Comparison of ENCODE assay signal across 11 mouse cellular contexts in genomic region chr10:42220418-42220952, GRCm38 (mm10). TPM values are rescaled to one million over a fixed set of nuclear protein-coding genes. Genes with fewer than 3 reads are reported as not detected.
A peak's percentile ranks its signal among the peaks of the same experiment; 100 is the strongest.
DNase-seq lines count a peak whose midpoint lies in the region; ATAC-seq and TF ChIP-seq lines count a peak whose summit lies in the region.
"Had no signal": no experiment of that assay in that cellular context is flagged by ENCODE, and none has a peak within 500 bp of the region (broad histone marks: within the 10 kb centered on the region; RNA-seq: fewer than 3 reads in every experiment).

No protein-coding gene starts in this region.

- peak; percentile 33; the same call in 1 of the 2 replicates for ATAC-seq in heart, embryonic 16.5 days (replicated peaks; ENCODE audit: extremely low read depth, insufficient read depth, low FRiP score)

- 51% methylated on average over 5 of the region's 5 CpGs for WGBS in heart, embryonic 16.5 days
- WGBS in embryonic facial prominence, embryonic 10.5 days, result 35% methylated on average over 5 of the region's 5 CpGs

- no peak overlapping the region for H3K27ac ChIP-seq in heart, embryonic 16.5 days (ENCODE audit: low read length)
- H3K27ac ChIP-seq in embryonic facial prominence, embryonic 10.5 days (replicated peaks), result peak overlapping the region; percentile 68
- H3K27ac ChIP-seq in left cerebral cortex, adult 2 months, result no peak overlapping the region
- H3K27ac ChIP-seq: heart, embryonic 15.5 days; macrophage had no signal

- no peak overlapping the region for H3K4me3 ChIP-seq in heart, embryonic 16.5 days (ENCODE audit: low read length)
- H3K4me3 ChIP-seq in embryonic facial prominence, embryonic 10.5 days, result no peak overlapping the region
- peak overlapping the region; percentile 79 for H3K4me3 ChIP-seq in megakaryocyte, embryonic 14.5 days (replicated peaks)
- H3K4me3 ChIP-seq in left cerebral cortex, adult 2 months, result no peak overlapping the region
- H3K4me3 ChIP-seq: heart, embryonic 15.5 days had no signal

- no peaks in the 10 kb centered on the region for H3K9me3 ChIP-seq in heart, embryonic 16.5 days (replicated peaks; ENCODE audit: control insufficient read depth, low read length)
- H3K9me3 ChIP-seq in embryonic facial prominence, embryonic 10.5 days, result no peaks in the 10 kb centered on the region
- no peaks in the 10 kb centered on the region for H3K9me3 ChIP-seq in megakaryocyte, embryonic 14.5 days
- H3K9me3 ChIP-seq: heart, embryonic 15.5 days had no signal

- intact Hi-C loops in left cerebral cortex, adult 2 months (cut with DNase I), result no loop called here

- TF ChIP-seq CTCF in left cerebral cortex, adult 2 months (IDR thresholded peaks at IDR 0.05), result no peak

- no peak for DNase-seq in heart, adult 8-10 months (ENCODE audit: low spot score)
- DNase-seq in 416B (ENCODE audit: low read depth), result peak; percentile 88
- no peak for DNase-seq in embryonic facial prominence, embryonic 10.5 days (ENCODE audit: low spot score)
- DNase-seq in right cerebral cortex, postnatal 25 days, result no peak
- DNase-seq in cerebellum, adult 8-10 months, result no peak
- no peak for DNase-seq in left cerebral cortex, adult 2 months (ENCODE audit: extremely low spot score in 1 of 2, low spot score in 2 of 2)
- DNase-seq: left cerebral cortex, postnatal 4 days had no signal

- no peaks in the 10 kb centered on the region for H3K27me3 ChIP-seq in heart, embryonic 16.5 days (ENCODE audit: control insufficient read depth, insufficient read depth, low read length)
- H3K27me3 ChIP-seq in embryonic facial prominence, embryonic 10.5 days (replicated peaks; ENCODE audit: low read depth, poor library complexity, severe bottlenecking), result no peaks in the 10 kb centered on the region
- no peaks in the 10 kb centered on the region for H3K27me3 ChIP-seq in megakaryocyte, embryonic 14.5 days (replicated peaks)
- H3K27me3 ChIP-seq: heart, embryonic 15.5 days had no signal

- no peak overlapping the region for H3K9ac ChIP-seq in heart, embryonic 16.5 days (ENCODE audit: low read length)
- H3K9ac ChIP-seq: heart, embryonic 15.5 days had no signal

- H3K4me2 ChIP-seq in heart, embryonic 16.5 days (ENCODE audit: low read depth, low read length), result no peak overlapping the region
- H3K4me2 ChIP-seq: heart, embryonic 15.5 days had no signal

- H3K36me3 ChIP-seq in heart, embryonic 16.5 days (ENCODE audit: control insufficient read depth, insufficient read depth), result no peaks in the 10 kb centered on the region
- H3K36me3 ChIP-seq in embryonic facial prominence, embryonic 10.5 days (replicated peaks), result no peaks in the 10 kb centered on the region
- peaks cover 78% of the 10 kb centered on the region for H3K36me3 ChIP-seq in megakaryocyte, embryonic 14.5 days (replicated peaks; ENCODE audit: low read length)
- H3K36me3 ChIP-seq: heart, embryonic 15.5 days had no signal

- peaks cover 19% of the 10 kb centered on the region for H3K4me1 ChIP-seq in heart, embryonic 16.5 days (ENCODE audit: control insufficient read depth, insufficient read depth, low read length)
- peaks cover 51% of the 10 kb centered on the region for H3K4me1 ChIP-seq in embryonic facial prominence, embryonic 10.5 days
- H3K4me1 ChIP-seq in megakaryocyte, embryonic 14.5 days, result peaks cover 95% of the 10 kb centered on the region

RNA-seq across cellular contexts. Expression of gene Foxo3, which starts 56.1 kb away (rescaled TPM):
- 5.4 and 5.5 TPM in 2 replicates for polyA plus RNA-seq in heart, embryonic 16.5 days (2015; fragmentation: Nextera tagmentation; extraction: Ambion mirVana)
- total RNA-seq in heart, adult 8-10 months (2022), result 10 to 100 TPM; 67.9 to 93.5 (median 80.4) TPM
- 2.8 and 3.3 TPM in 2 replicates for polyA plus RNA-seq in embryonic facial prominence, embryonic 10.5 days (2016; fragmentation: Nextera tagmentation; extraction: Ambion mirVana)
- 14.8 and 55.2 TPM in 2 replicates for polyA plus RNA-seq in megakaryocyte, embryonic 14.5 days (2012; ENCODE audit: insufficient read depth, low replicate concordance)
- total RNA-seq in left cerebral cortex, adult 2 months (2021), result 10 to 100 TPM; 74.6 to 77.5 TPM
